Mouse (Mus musculus): Measurements from ENCODE around the gene Fubp1. TPM values are rescaled to one million over a fixed set of nuclear protein-coding genes. Genes with fewer than 3 reads are reported as not detected.
A peak's percentile ranks its signal among the peaks of the same experiment; 100 is the strongest.

Gene Fubp1
- polyA plus RNA-seq, 1 experiment from 2014 or later, result 475 TPM

DNA sequence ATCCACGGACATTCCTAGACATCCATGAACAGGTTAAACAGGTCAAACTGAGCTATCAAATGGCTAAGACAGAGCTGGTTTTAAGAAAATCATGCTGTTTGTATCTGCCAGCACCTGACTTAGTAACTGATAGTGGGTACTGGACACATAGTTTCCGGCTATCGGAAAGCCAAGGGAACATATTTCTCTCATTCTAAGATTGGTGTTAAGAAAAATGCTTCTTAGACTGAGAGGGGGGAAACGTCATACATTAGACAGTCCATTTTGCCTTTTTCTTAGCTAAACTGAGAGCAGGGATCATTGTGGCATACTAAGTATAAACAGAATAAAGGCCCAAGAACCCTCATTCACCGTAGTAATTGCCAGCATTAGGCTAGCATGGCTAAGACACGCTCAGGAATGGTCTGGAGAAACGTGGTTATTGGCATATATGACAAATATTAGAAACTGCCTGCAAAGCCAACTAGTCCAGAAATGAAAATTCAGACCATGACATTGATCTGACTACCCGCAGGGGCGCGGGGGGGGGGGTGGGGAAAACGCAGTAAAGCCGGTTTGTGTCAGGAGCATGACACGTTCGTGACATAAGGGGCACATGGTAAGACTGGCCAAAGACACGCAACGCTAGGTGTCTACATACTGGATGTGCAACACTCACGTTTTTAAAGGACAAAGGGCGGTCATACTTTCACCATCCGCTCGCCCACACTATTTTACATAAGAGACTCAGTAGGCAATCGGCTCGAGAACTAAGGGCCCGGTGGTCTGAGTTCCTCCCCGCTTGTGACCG is 850 bp upstream of the Fubp1 start:
- peak overlapping the region; percentile 97 for H3K4me3 ChIP-seq (ENCODE audit: low read depth, low read length)
- H3K27me3 ChIP-seq (ENCODE audit: control insufficient read depth, insufficient read depth, low read length), result no peaks in the 10 kb centered on the region
- ATAC-seq (replicated peaks; ENCODE audit: low FRiP score), result peak; percentile 42
- peaks cover 12% of the 10 kb centered on the region; the same call in 1 of the 2 replicates for H3K4me1 ChIP-seq (replicated peaks; ENCODE audit: control insufficient read depth, insufficient read depth, low read length)
- H3K27ac ChIP-seq (ENCODE audit: low read depth, low read length), result peak overlapping the region; percentile 99
- H3K36me3 ChIP-seq (ENCODE audit: control insufficient read depth, insufficient read depth, low read length), result no peaks in the 10 kb centered on the region
- WGBS, result 9% methylated on average over 25 of the region's 25 CpGs
- peak overlapping the region; percentile 100 for H3K9ac ChIP-seq (ENCODE audit: low read length)
- H3K4me2 ChIP-seq (ENCODE audit: low read depth, low read length, severe bottlenecking), result peak overlapping the region; percentile 77
- H3K9me3 ChIP-seq (ENCODE audit: control insufficient read depth, low read length), result no peaks in the 10 kb centered on the region
- peak; percentile 75 for DNase-seq (ENCODE audit: low spot score)

DNA sequence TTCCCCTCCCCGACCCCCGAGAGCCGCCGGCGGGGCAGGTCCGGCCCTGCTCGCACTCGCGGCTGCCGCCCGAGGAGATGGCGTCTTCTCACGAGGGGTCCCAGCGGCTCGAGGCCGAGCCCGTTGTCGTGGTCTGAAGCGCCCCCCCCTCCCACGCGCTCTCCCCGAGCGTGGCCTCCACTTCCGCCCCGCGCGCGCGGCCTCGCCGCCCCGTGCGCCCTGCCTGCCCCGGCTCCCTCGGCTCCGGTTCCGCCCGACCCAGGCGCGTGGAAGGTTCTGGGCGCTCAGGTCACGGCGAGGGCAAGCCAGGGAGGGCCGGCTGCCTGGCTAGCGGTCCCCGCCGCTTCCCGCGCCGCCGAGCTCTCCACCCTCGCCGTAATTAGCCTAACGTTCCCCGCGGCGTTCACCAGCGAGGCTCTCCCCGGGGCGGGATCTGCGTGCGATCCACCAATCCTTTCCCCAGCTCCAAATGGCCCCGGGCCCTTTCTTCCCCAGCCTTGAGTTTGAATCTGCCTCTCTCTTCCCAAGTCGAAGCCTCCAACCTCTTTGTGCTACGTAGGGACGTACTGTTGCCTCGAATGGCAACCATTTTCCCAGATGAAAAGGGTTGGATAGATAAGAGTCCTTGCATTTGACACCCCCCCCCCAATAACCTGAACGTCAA is 638 bp downstream of the Fubp1 start:
- Histone ChIP-seq H3K36me3 (ENCODE audit: control insufficient read depth, insufficient read depth, low read length) (no peaks in the 10 kb centered on the region; the same call in 1 of the 2 replicates), H3K27ac (ENCODE audit: low read depth, low read length) (peak overlapping the region; percentile 99), H3K9me3 (ENCODE audit: control insufficient read depth, low read length) (no peaks in the 10 kb centered on the region), H3K9ac (ENCODE audit: low read length) (peak overlapping the region; percentile 100), H3K4me2 (ENCODE audit: low read depth, low read length, severe bottlenecking) (peak overlapping the region; percentile 68), H3K27me3 (ENCODE audit: control insufficient read depth, insufficient read depth, low read length) (no peaks in the 10 kb centered on the region), H3K4me1 (replicated peaks; ENCODE audit: control insufficient read depth, insufficient read depth, low read length) (peaks cover 12% of the 10 kb centered on the region; the same call in 1 of the 2 replicates), H3K4me3 (ENCODE audit: low read depth, low read length) (peak overlapping the region; percentile 97)
- under 1% methylated on average over 58 of the region's 68 CpGs for WGBS
- DNase-seq (ENCODE audit: low spot score) (peak; percentile 86), ATAC-seq (replicated peaks; ENCODE audit: low FRiP score) (peak; percentile 55)

DNA sequence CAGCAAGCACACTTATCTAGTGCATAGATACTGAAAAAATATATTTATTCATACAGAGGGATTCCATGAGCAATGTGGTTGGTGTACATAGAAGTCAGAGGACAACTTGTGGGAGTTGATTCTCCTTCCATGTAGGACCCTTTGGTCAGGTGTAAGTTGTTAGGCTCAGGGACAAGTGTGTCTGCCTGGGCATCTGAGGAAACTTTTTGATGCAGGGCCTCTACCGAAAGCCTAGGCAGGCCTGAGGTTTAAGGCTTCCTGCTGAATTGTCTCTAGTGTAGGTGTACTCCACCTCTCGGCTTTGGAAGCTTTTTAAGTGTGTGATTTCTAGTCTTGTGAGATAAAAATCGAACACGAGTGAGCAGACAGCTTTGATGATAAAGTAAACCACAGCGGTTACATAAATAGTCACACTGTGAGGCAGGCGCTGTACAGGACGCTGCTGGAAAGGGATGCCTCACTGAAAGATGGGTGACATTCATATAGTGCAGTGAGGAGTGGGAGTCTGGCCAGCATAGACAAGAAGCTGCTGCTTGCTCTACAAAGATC is 1.6 kb downstream of the Fubp1 start:
- Histone ChIP-seq H3K36me3 (ENCODE audit: control insufficient read depth, insufficient read depth, low read length) (peaks cover under 1% of the 10 kb centered on the region; the same call in 1 of the 2 replicates), H3K9me3 (ENCODE audit: control insufficient read depth, low read length) (no peaks in the 10 kb centered on the region), H3K27ac (ENCODE audit: low read depth, low read length) (no peak overlapping the region), H3K4me2 (ENCODE audit: low read depth, low read length, severe bottlenecking) (peak overlapping the region; percentile 68), H3K4me1 (replicated peaks; ENCODE audit: control insufficient read depth, insufficient read depth, low read length) (peaks cover 12% of the 10 kb centered on the region; the same call in 1 of the 2 replicates), H3K9ac (ENCODE audit: low read length) (peak overlapping the region; percentile 100), H3K27me3 (ENCODE audit: control insufficient read depth, insufficient read depth, low read length) (no peaks in the 10 kb centered on the region), H3K4me3 (ENCODE audit: low read depth, low read length) (peak overlapping the region; percentile 97)
- no peak for DNase-seq (ENCODE audit: low spot score)
- WGBS, result 59% methylated on average over 7 of the region's 7 CpGs
- ATAC-seq (replicated peaks; ENCODE audit: low FRiP score), result no peak

DNA sequence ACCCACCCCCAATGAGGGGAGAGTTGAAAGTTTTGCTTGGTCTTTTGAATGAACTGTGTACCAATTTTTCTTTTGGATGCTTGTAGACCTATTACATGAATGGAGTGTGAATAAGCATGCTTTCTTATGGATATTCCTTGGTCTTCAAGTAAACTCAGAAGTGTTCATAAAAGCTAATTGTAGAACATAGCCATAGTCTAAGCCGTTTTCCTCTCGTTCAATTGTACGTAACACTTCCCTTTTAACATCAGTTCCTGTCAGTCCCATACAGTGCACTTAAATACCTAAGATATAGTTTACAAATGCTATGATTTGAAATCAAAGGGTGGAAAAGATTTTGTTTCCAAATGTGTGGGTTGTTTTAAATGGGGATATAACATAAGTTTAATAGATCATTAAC is 3.2 kb downstream of the Fubp1 start:
- peaks cover 5% of the 10 kb centered on the region; the same call in 1 of the 2 replicates for H3K36me3 ChIP-seq (ENCODE audit: control insufficient read depth, insufficient read depth, low read length)
- H3K4me3 ChIP-seq (ENCODE audit: low read depth, low read length), result peak overlapping the region; percentile 97
- ATAC-seq (replicated peaks; ENCODE audit: low FRiP score) (no peak), DNase-seq (ENCODE audit: low spot score) (no peak)
- WGBS, result 69% methylated on average over 3 of the region's 3 CpGs
- no peaks in the 10 kb centered on the region for H3K9me3 ChIP-seq (ENCODE audit: control insufficient read depth, low read length)
- H3K27me3 ChIP-seq (ENCODE audit: control insufficient read depth, insufficient read depth, low read length), result no peaks in the 10 kb centered on the region
- peak overlapping the region; percentile 68; the same call in 1 of the 2 replicates for H3K4me2 ChIP-seq (ENCODE audit: low read depth, low read length, severe bottlenecking)
- no peak overlapping the region for H3K9ac ChIP-seq (ENCODE audit: low read length)
- H3K4me1 ChIP-seq (replicated peaks; ENCODE audit: control insufficient read depth, insufficient read depth, low read length), result peaks cover 12% of the 10 kb centered on the region; the same call in 1 of the 2 replicates
- no peak overlapping the region for H3K27ac ChIP-seq (ENCODE audit: low read depth, low read length)

DNA sequence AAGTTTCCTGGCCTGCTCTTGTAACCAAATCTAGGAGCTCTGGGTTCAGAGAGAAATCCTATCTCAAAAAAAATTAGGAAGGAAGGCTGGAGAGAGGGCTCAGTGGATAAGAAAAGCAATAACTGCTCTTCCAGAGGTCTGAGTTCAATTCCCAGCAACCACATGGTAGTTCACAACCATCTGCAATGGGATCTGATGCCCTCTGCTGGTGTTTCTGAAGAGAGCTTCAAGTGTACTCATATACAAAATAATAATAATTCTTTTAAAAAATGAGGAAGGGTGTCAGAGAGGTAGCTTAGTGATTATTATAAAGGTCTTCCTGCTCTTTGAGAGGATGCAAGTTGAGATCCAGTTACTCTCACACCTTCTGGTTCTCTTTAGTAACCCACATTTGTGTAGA is 14.7 kb downstream of the Fubp1 start:
- no peak for DNase-seq (ENCODE audit: low spot score)
- H3K4me2 ChIP-seq (ENCODE audit: low read depth, low read length, severe bottlenecking), result no peak overlapping the region
- H3K27me3 ChIP-seq (ENCODE audit: control insufficient read depth, insufficient read depth, low read length), result no peaks in the 10 kb centered on the region
- no peak for ATAC-seq (replicated peaks; ENCODE audit: low FRiP score)
- H3K9me3 ChIP-seq (ENCODE audit: control insufficient read depth, low read length), result no peaks in the 10 kb centered on the region
- peaks cover 37% of the 10 kb centered on the region for H3K36me3 ChIP-seq (ENCODE audit: control insufficient read depth, insufficient read depth, low read length)
- H3K4me1 ChIP-seq (replicated peaks; ENCODE audit: control insufficient read depth, insufficient read depth, low read length), result no peaks in the 10 kb centered on the region
- no peak overlapping the region for H3K9ac ChIP-seq (ENCODE audit: low read length)
- no peak overlapping the region for H3K4me3 ChIP-seq (ENCODE audit: low read depth, low read length)
- H3K27ac ChIP-seq (ENCODE audit: low read depth, low read length), result no peak overlapping the region

DNA sequence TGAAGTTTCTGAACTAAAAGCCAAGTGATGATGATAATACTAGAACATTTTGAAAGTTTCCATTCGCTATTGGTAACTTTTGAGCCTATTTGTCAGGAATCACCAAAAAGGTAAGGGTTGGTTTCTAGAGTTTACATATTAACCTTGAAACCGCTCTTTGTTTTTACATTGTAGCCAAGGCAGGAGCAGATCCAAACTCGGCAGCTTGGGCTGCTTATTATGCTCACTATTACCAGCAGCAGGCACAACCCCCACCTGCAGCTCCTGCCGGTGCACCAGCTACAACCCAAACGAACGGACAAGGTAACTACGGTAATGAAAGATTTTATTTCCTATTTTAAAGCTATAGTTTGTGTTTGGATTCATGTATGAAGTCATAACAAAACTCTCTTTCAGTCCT is 15.7 kb downstream of the Fubp1 start:
- H3K4me1 ChIP-seq (replicated peaks; ENCODE audit: control insufficient read depth, insufficient read depth, low read length), result no peaks in the 10 kb centered on the region
- no peak overlapping the region for H3K4me2 ChIP-seq (ENCODE audit: low read depth, low read length, severe bottlenecking)
- H3K9me3 ChIP-seq (ENCODE audit: control insufficient read depth, low read length), result no peaks in the 10 kb centered on the region
- no peak overlapping the region for H3K27ac ChIP-seq (ENCODE audit: low read depth, low read length)
- DNase-seq (ENCODE audit: low spot score) (no peak), ATAC-seq (replicated peaks; ENCODE audit: low FRiP score) (no peak)
- 93% methylated on average over 7 of the region's 7 CpGs for WGBS
- no peak overlapping the region for H3K4me3 ChIP-seq (ENCODE audit: low read depth, low read length)
- no peak overlapping the region for H3K9ac ChIP-seq (ENCODE audit: low read length)
- no peaks in the 10 kb centered on the region for H3K27me3 ChIP-seq (ENCODE audit: control insufficient read depth, insufficient read depth, low read length)
- H3K36me3 ChIP-seq (ENCODE audit: control insufficient read depth, insufficient read depth, low read length), result peaks cover 34% of the 10 kb centered on the region

DNA sequence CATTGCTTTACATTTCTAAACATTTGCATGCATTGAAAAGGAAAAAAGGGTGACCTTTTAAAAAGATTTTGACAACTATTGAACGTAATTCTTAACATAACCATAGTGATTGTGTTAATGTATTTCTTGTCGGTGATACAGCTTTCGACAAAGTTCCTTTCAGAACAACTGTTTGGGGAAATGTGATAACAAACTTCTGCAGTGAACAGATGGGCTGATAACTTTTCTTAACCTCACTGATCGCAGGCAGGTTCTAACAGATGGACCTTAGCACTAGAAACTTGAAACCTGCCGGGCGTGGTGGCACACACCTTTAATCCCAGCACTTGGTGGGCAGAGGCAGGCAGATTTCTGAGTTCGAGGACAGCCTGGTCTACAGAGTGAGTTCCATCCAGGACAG is 18.6 kb downstream of the Fubp1 start:
- Histone ChIP-seq H3K27me3 (ENCODE audit: control insufficient read depth, insufficient read depth, low read length) (no peaks in the 10 kb centered on the region), H3K9ac (ENCODE audit: low read length) (no peak overlapping the region), H3K4me1 (replicated peaks; ENCODE audit: control insufficient read depth, insufficient read depth, low read length) (no peaks in the 10 kb centered on the region), H3K4me2 (ENCODE audit: low read depth, low read length, severe bottlenecking) (no peak overlapping the region), H3K36me3 (ENCODE audit: control insufficient read depth, insufficient read depth, low read length) (peaks cover 28% of the 10 kb centered on the region), H3K4me3 (ENCODE audit: low read depth, low read length) (no peak overlapping the region), H3K27ac (ENCODE audit: low read depth, low read length) (no peak overlapping the region), H3K9me3 (ENCODE audit: control insufficient read depth, low read length) (no peaks in the 10 kb centered on the region)
- 96% methylated on average over 7 of the region's 7 CpGs for WGBS
- ATAC-seq (replicated peaks; ENCODE audit: low FRiP score) (no peak), DNase-seq (ENCODE audit: low spot score) (no peak)

DNA sequence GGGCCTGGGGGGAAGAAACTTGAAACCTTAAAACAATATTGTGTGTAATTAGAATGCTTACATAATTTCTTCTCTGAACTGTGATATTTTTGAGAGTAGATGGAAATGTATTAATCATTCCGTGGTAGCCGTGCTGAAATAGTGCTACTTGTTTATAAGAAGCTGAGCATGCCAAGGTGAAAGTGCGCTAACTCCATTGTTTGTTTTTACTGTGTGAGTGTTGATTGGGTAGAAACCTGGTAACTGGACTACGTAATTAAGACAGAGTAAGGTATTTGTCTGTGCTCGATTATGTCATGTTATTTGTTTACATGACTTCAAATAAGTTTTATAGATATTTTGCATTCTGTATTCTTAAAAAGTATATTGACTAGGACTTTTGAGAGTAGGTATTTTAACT is 19.0 kb downstream of the Fubp1 start:
- Histone ChIP-seq H3K36me3 (ENCODE audit: control insufficient read depth, insufficient read depth, low read length) (peaks cover 27% of the 10 kb centered on the region), H3K4me1 (replicated peaks; ENCODE audit: control insufficient read depth, insufficient read depth, low read length) (no peaks in the 10 kb centered on the region), H3K4me3 (ENCODE audit: low read depth, low read length) (no peak overlapping the region), H3K4me2 (ENCODE audit: low read depth, low read length, severe bottlenecking) (no peak overlapping the region), H3K9me3 (ENCODE audit: control insufficient read depth, low read length) (no peaks in the 10 kb centered on the region), H3K27me3 (ENCODE audit: control insufficient read depth, insufficient read depth, low read length) (no peaks in the 10 kb centered on the region), H3K9ac (ENCODE audit: low read length) (no peak overlapping the region), H3K27ac (ENCODE audit: low read depth, low read length) (no peak overlapping the region)
- DNase-seq (ENCODE audit: low spot score), result no peak
- WGBS, result 95% methylated on average over 5 of the region's 5 CpGs
- ATAC-seq (replicated peaks; ENCODE audit: low FRiP score), result no peak

Measured in forebrain, embryonic 11.5 days (tissue).